Mouse (Mus musculus) kidney, adult 9 months (tissue): ENCODE results near the gene Traf3ip2.

Experiments
- DNase-seq: peaks from one replicate; pipeline ENCODE4 v3.0.0; 2022

The Traf3ip2 gene

GRCm38 (mm10) chr10:39612633-39612988 lies at the start of gene Traf3ip2:
Gene Traf3ip2 (plus strand): TSS chr10:39612934.
- DNase-seq: no peak

- no peak for DNase-seq
Measured at GRCm38 (mm10) chr10:39563552-39564223, 49.0 kb upstream of the Traf3ip2 start.

DNA sequence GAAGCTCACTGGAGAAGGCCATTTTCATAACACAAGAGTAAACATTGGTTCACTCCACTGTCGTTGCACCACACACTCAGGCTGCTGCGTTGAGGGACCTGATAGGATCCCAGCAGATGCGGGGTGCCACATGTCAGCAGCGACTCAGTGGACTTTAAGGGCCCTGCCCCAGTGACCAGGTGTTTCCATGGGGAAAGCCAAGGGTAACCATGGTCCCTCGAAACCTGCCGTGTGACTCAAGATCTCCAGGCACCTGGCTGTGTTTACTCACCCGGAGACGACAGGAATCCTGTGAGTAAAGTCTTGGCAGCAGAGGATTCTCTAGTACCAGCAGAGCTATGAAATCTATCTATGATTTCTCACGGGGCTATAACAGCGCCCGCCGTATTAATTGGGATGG lies 45.8 kb upstream of the Traf3ip2 start:
- no peak for DNase-seq

DNA sequence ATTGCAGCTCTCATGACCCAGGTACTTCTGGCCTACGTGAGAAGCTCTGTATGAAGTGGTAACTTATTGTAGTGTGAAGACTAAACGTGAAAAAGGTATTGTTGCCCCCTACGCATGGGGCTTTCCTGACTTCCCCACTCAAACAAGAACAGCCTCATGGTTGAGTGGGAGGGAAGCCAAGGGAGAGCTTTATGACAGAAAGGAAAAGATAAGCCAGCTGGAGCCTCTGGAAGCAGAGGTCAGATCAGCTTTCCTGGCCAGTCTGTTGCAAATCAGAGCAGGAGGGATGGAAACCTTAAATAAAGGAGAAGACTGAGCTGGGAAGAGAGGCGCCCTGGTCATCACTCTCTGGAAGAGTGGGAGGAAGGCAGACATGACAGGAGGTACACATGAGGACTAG lies 43.7 kb upstream of the Traf3ip2 start:
- no peak for DNase-seq

- DNase-seq: no peak
Measured at GRCm38 (mm10) chr10:39571011-39571410, 41.7 kb upstream of the Traf3ip2 start.

DNA sequence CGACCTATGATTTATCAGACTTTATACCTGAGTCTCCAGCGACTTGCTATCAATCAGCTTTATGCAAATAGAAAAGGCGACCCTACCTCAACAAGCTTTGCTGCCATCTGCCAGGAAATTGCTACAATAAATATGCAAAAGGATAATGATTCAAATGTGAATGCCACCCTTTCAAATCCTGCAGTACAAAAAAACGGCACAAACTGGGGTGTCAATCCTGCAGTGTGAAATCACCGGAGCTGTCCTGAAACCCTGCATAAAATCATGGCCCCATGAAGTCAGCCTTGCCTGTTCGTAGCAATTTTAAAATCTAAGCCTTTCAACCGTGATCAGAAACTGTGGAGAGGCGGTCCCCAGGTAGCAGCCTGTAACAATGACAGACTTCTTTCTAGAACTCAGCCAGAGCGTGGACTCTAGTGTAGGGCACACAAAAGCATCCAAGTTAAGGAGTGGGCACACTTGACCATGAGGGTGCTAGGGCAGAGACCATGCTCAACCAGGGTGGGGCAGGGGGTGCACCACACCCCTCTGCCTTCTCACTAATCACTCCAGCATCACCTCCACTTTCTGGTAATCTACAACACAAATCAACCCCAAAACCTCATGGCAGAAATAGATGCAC lies 40.6 kb upstream of the Traf3ip2 start:
- DNase-seq: no peak

GRCm38 (mm10) chr10:39572672-39573051 lies 40.1 kb upstream of the Traf3ip2 start:
- no peak for DNase-seq

DNA sequence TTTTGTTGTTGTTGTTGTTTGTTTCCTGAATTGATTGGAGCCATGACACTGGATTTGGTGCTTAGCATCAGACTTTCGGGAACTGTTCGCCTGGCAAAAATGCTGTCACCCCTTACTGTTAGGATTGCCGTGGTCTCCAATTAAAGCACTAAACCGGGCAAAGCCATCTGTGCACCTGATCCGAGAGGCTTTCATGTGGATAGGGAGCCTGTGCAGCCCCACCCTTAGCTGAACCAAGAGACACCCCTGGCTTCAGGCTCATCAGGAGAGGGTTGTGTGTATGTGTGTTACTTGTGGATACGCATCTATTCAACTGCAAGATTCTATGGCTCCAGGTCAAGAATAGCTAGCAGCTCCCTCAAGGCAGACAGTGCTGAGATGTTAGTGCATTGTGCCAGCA lies 36.3 kb upstream of the Traf3ip2 start:
- no peak for DNase-seq

DNA sequence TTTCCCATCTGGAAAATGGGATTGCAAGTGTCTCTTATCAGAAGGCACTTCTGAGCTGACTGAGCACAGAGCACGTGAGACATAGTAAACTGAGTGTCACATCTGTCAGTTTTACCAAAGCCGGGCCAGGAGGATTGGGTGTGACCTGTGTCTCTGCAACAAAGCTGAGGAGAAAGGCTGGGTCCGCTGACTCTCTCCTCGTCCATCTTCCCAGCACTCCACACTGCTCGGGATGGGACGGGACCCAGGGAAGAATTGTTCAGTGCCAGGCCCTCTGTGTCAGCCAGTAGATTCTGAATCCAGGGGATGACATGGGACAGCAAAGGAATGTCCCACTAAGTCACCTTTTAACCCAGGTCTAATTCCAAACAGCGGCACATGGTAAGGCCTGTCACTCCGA lies 32.3 kb upstream of the Traf3ip2 start:
- no peak for DNase-seq

GRCm38 (mm10) chr10:39582385-39582784 lies 30.3 kb upstream of the Traf3ip2 start:
- DNase-seq: no peak

DNA sequence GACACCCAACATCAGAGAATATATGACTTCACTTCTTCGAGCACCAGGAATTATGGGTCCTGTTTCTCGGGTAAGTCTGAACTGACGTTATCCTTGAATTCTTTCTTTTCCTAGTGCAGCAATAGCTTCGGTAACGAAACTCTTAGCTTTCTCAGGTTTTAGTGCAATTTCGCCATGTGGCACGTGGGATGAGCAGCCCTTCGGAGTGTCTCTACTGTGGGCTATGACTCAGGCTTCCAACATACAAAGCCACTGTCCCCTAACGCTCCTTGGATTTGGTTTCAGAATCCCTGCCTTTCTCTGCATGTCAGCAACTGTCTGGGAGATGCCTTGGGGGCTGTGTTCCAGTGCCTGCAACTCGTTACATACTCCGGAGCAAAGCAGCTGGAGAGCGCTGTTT lies 29.0 kb upstream of the Traf3ip2 start:
- DNase-seq: no peak

DNA sequence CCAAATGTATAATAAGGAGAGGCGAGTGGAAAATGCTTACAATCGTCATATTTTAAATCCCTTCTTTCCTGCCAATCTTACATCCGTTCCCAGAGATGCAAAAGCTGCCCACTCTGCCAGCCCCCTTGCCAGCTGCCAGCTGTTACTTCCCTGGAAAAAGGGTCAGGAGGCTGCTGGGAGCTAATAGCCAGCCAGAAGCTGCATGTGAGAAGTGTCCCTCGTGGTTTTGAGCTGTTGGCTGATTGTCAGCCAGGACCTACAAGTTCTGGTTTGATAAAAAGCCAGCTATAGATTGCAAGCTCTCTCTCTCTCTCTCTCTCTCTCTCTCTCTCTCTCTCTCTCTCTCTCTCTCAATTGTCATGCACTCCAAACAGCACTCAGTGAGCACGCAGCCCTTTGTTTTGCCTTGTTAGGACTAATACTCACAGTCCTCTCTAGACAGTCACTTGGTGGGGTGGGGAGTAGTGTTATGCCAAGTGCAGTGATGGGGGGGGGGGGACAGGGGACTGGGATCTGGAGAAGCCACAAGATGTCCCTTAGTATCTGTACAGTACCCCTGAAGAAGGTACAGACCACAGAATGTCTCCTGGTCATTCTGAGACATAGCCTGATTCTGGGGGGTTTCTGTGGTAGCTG lies 25.3 kb upstream of the Traf3ip2 start:
- DNase-seq: no peak

DNA sequence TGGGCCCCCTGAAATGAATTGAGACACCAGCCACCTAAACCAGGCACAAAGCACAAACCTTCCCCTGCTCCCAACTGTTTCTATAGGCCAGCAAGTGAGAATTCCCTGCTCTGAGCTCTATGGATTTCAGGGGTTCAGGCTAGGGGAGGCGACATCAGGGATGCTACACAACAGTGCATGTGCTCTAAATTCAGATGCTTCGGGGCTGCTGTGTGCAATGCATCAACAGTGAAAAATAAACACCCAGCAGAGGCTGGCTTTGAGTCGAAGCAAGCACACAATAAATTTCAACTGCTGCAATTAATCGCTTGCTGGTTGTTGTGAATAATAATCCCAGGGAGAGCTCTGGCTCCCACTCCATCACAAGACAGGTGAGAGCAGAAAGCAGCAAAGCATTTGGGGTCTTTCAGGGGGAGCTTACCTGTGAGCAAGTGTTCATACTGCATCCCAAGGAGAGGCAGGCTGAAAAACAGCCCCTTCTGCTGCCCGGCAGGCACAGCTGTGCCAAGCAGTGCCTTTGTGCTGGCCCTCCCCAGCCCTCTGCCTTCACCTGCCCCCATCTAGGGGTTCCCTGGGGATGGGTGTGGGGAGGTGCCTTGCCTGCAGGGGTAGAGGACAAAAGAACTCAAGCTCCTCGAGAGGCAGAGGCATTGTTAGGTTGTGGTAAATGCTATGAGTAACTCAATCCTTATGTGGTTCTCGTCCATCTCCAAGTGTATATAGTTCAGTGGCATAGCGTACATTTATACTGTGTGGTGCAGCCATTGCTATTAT lies 24.6 kb upstream of the Traf3ip2 start:
- no peak for DNase-seq

GRCm38 (mm10) chr10:39589765-39590546 lies 22.8 kb upstream of the Traf3ip2 start:
- DNase-seq: no peak

GRCm38 (mm10) chr10:39590629-39591028 lies 22.1 kb upstream of the Traf3ip2 start:
- no peak for DNase-seq

DNA sequence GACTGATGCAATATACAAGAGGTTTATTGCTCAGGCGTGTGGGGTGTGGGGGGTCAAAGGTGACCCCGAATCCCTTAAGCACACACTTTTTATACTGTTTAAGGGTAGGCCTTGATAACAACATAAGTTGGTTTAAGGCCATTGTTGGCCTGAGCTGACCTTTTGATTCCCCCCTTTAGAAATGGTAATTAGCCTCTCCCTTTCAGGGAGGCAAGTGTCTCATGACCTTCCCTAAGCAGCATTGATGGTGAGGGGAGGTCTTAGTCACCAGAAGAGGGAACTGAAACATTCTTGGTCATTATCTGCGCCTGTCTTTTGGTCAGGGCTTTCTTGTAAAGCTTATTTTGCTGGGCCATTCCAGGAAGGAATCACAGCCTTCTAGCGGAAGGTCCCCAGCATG lies 20.2 kb upstream of the Traf3ip2 start:
- no peak for DNase-seq

DNA sequence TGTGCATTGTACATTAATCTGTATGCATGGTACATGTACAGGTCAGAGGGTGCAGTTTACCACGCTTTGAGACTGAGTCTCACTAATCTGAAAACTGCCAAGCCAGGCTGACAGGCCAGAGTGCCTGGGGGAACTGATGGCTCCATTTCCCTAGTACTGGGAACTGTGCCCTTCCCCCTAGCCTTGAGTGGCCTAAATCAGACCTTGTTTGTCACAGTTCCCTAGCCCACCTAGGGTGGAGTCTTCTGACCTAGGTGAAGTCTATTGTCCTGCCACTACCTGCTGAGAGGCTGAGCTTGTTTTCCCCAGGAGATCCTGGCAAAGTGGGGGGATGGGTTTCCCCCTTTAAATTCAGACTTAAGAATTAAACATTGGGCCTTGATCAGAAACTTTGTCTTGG lies 18.0 kb upstream of the Traf3ip2 start:
- DNase-seq: no peak

DNA sequence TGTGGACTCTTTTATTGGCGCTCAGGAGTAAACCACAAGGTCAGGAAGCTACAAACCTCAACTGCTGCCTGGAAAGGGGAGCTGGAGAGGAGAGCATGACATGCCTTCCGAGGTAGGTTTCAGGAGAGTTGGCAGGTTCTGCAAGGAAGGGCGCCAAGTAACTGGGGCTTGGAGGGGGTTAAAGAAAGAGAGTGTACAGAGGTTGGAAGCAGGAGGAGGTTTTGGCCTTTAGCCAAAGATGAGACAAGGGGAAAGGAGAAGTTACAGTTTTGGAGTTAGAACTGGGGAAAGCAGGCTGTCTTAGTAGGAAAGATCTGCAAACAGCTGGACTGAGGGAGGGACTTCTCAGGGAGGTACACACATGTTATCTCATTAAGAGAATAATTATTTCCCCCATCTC lies 16.9 kb upstream of the Traf3ip2 start:
- no peak for DNase-seq

DNA sequence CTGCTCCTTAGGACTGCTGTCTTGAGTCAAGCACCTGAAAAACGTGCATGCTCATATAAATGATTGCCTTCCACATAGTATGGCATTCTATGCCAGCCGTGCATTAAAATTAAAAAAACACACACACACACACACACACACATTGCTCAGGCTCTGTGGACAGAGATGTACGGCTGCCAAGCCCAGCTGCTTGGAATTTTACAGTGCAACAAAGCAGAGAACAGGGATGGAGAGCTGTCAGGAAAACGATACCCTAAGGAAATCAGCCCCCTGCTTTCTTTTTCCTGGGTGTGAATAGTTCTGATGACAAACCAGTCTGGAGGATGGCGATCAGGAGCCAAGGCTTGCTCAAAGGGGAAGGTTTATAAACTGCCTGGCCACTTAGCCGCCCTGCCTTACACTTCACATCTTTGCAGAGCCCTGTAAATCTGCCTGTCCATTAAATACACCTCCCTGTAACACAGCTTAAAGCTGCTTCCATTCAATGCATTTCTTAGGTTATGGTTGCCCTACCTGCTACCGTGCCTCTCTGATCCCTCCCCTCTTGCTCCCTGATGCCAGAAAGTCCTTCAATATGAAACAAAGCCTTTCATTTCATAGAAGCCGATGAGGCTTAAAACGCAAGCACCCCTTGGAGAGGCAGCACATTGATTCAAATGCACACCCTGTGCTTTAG lies 15.5 kb upstream of the Traf3ip2 start:
- DNase-seq: no peak

GRCm38 (mm10) chr10:39597792-39598183 lies 14.9 kb upstream of the Traf3ip2 start:
- no peak for DNase-seq

- no peak for DNase-seq
Measured at GRCm38 (mm10) chr10:39599601-39600000, 13.1 kb upstream of the Traf3ip2 start.

DNA sequence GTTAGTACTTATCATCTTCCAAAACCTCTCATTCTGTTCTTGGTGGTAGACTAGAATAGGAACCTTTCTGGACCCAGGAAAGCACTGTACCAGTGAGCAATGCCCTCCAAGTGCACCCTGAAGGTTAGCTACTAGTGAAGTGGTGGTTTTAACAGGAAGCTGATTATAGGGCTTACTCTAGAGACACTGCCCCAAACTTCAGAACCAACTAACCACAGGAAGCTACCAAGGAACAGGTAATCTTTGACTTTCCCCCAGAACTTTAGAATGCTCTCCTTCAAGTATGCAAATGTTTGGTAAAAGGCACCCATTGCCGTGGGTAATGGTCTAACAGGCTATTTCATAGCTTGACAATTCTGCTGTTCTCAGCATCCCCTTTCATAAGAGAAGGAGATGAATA lies 12.6 kb upstream of the Traf3ip2 start:
- no peak for DNase-seq
